Mouse (Mus musculus): ENCODE data around the gene Hspa1b.
"Not testable (repeated sequence)": the region's sequence is repeated elsewhere in the genome, so short reads cannot be mapped to it uniquely, and the experiment has no call there.

The Hspa1b gene

DNA sequence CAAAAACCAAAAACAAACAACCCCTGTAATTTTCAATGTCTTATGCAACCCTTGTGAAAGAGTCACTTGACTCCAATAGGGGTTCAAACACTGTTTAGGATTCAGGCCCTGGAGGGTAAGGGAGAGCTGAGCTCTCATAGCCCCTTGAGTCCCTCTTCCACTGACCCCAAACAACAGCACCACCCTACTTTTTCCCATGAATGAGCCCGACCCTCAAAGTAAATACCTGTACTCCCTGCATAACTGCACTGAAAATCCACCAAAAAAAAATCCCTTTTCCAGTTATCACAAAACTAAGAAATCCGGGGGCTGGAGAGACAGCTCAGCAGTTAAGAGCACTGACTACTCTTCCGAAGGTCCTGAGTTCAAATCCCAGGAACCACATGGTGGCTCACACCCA lies 3.2 kb downstream of the Hspa1b start:
- DNase-seq (ENCODE audit: extremely low read depth, low read depth): no peak

DNA sequence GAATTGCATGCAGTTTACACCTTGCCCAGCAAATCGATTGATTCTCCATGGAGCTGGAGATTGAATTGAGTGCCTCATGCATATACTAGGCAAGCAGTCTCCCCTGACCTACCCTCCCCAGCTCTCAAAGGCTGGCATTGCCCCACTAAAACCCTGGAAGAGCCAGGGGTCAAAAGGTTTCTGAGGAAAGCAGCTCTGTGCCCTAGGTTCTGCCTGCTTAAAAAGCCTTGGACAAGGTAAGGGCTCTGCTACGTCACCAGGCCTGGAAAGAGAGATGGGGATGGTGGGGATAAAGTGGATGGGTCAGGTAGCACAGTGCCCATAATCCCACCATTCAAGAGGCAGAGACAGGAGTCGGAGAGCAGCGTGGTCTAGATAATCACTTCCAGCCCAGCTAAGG lies 4.2 kb downstream of the Hspa1b start:
- DNase-seq (ENCODE audit: extremely low read depth, low read depth): no peak

DNA sequence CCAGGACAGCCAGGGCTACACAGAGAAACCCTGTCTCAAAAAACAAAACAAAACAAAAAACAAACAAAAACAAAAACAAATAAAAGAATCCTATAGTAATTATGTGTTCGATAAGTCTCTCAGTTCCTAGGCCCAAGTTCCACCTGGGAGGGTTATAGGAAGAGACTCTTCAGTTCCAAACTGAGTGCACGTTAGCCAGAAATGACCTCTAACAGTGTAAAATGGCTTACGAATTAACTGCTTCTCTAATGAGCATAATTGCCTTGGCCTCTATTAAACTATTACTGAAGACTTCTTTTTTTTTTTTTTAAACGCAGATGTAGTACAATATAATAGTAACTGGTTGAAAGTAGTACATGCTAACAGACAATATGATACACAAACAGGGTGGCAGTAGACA lies 5.1 kb downstream of the Hspa1b start:
- no peak for DNase-seq (ENCODE audit: extremely low read depth, low read depth)

DNA sequence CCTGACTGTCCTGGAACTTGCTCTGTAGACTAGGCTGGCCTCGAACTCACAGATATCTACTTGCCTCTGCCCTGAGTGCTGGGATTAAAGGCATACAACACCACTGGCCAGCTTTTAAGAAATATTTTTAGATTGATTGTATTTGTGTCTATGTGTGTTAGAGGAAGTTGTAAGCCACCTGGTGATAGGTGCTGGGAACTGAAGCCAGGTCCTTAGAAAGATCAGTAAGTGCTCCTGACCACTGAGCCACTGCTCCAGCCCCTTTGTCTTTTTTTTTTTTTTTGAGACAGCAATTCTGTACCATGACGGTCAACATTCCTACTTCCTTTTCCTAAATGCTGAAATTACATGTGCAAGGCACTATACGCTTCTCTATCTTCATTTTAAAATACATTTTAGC lies 5.8 kb downstream of the Hspa1b start:
- DNase-seq (ENCODE audit: extremely low read depth, low read depth): no peak

DNA sequence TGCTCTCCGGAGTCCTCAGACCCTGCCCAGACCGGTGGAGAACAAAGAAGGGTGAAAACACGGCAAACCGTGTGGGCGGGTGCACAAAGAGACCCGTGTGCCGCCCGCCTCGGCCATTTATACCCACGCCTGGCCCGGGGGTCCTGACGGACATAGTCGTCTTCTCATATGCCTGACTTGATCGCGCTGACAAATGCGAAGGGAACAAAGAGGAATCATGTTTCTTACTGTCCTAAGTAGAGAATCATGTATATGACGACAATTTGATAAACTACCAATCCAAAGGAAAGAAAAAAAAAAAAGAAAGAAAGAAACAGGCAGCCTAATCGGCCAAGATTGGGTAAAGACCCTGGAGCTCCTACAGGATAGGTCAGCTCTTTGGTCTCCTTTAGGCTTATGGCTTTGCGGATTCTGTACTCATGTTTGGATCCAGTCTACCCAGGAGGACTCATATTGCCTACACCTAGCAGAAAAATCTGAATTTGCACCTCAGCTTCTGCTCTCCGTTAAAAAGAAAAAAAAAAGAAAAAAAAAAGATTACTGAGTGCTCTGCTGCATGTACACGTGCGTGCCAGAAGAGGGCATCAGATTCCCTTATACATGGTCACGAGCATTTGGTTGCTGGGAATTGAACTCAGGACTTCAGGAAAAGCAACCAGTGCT lies 6.5 kb downstream of the Hspa1b start:
- no peak for DNase-seq (ENCODE audit: extremely low read depth, low read depth)

DNA sequence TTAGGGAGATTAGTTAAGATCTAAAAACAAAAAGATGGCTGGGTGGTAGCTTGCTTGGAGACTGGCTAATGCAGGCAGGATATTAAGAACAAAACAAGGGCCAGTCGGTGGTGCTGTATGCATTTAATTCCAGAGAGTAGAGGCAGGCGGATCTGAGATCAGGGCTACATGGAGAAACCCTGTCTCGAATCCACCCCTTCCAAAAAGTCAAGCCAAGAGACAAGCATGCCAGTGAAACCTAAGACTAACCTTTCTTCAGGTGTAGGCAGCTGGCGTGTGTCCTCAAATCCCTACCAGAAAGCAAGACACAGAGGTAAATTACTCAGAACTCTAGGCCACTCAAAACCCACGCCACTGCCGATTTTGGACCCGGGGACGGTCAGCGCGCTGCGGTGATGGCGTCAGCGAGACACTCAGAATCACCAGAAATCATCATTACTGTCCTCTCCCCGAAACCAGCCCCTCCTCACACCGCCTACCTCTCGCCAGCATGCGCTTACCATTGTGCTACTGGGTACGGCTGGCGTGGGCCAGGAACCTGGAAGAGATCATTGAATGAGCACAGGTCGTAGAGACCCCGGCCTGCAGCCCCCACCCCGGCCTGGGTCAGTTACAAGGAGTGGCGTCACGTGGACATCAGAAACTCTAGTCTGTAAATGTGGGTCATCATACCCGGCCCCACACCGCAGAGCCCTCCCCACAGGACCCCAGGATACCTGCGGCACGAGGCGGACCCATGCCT lies 7.2 kb downstream of the Hspa1b start:
- DNase-seq (ENCODE audit: extremely low read depth, low read depth): no peak

DNA sequence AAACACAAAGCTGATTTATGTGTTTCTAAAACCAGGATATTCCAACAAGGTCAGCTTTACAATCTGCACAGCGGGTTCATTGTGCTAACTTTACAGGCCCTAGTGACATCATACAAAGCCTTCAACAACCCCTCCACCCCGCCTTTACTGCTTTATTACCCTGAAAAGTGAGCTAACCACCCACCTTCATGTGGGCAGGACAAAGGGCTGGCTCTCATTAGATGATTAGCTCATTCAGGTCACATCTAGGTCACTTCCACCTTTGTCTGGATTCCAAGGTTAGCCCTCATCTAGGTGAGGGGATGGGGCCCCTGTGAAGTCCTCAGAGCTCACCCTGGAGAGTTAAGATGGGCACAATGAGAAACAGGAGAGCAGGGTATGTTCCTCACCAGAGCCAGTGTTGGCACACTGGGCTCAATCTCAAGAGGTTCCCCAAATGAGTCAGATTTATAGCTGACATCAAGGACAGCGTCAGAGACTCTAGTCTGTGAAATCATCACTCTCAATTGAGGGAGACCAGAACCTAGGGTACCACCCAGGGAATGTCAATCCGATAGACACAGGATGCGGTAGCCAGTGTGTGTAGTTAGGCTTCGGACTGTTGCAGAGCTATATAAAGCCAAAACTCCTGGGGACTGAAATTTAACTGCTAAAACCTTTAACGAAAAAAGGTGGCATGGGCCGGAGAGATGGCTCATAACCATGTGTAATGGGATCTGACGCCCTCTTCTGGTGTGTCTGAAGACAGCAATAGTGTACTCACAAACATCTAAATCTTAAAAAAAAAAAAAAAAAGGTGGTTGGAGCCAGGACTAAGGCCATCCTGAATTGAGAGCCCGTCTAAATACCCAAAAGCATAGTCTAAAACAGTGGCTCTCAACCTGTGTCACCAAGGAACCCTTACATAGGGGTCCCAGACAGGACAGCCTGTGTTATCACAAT lies 8.3 kb downstream of the Hspa1b start:
- DNase-seq (ENCODE audit: extremely low read depth, low read depth): no peak

DNA sequence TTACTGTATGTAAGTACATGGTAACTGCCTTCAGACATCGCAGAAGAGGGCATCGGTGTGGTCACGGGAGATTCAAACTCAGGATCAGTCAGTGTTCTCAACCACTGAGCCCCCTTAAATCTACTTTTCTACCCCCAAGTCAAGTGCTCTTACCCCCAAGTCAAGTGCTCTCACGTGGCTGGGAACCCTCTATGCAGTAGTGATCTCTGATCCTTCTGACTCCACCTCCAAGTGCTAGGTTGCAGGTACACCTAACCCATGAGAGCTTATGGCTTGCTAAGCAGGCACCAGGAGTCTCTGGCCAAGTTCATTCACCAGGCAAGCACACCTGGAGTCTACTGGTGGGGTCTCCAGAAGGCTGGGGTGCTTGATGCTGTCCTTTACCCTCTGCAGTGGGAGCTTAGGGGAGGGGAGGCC lies 9.5 kb downstream of the Hspa1b start:
- no peak for DNase-seq (ENCODE audit: extremely low read depth, low read depth)

DNA sequence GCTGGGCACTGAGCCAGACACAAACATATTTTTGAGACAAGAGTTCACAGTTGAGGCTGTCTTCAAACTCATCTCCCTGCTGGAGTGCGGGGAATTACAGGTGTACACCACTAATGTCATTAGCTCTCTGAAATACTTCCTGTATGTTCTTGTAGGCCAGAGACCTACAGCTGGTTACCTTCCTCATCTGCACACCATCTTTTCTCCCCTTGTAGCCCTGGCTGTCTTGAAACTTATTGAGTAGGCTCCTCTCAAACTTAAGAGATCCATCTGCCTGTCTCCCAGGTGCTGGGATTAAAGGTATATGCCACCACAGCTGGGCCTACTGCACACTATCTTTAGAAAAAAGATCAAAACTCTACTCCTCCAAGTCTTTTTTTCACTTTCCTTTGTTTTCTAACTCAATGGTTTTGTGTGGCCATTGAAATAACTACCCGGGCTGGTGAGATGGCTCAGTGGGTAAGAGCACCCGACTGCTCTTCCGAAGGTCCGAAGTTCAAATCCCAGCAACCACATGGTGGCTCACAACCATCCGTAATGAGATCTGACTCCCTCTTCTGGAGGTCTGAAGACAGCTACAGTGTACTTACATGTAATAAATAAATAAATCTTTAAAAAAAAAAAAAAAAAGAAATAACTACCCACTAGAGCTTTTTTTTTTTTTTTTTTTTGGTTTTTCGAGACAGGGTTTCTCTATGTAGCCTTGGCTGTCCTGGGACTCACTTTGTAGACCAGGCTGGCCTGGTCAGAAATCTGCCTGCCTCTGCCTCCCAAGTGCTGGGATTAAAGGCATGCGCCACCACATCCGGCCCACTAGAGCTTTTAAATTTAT lies 10.1 kb downstream of the Hspa1b start:
- not testable (repeated sequence) for DNase-seq (ENCODE audit: extremely low read depth, low read depth)

DNA sequence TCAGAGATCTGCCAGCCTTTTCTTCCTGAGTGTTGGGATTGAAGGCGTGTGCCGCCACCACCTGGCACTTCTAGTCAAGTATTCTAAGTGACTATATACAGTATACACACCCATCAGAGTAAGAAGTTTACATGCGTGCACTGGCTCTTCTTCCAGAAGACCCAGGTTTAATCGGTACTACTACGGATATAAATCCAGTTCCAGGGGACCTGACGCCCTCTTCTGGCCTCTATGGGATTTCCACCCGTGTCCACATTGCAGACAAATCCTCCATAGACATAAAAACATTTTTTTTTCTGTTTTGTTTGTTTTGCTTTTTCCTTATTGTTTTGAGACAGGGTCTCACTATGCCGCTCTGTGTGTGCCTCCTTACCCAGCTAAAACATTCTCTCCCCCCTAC lies 11.4 kb downstream of the Hspa1b start:
- DNase-seq (ENCODE audit: extremely low read depth, low read depth): no peak

DNA sequence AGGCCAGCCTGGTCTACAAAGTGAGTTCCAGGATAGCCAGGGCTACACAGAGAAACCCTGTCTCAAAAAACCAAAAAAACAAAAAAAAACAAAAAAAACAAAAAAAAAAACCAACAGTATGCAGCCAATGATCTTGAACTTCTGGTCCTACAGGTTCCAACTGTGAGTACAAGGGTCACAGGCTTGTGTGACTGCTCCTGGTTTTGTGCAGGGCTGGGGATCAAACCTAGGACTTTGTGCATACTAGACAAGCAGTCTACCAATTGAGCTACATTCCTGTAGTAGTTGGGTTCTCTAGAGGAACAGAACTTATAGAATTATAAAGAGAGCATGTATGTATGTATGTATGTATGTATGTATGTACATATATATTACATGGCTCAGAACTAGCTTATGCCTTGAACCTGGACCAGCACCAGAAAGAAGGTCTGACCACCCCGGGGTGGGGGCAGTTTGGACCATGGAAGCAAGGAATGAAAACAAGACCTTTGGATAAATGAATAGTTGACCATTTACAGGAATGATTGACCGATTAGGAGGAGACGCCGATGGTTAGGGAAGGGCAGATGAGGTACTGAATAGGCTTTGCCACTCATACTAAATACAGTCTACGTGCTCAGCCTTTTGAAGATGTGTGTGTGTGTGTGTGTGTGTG lies 12.4 kb downstream of the Hspa1b start:
- DNase-seq (ENCODE audit: extremely low read depth, low read depth): no peak

DNA sequence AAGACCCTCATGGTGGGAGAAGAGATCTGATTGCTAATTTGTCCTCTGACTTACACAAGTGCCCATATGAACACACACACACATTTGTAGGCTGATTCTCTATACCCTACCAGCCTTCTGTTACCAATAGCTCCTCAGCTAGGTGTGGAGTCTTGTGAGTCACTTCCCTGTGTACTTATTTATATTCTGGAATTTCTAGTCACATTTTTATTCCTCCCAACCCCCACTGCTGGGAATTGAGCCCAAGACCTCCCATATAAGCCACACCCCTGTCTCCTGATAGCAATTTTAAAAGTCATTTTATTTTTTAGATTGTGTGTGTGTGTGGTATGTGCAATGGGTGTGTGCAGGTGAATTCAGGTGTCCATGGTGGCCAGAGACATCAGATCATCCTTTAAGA lies 14.7 kb downstream of the Hspa1b start:
- DNase-seq (ENCODE audit: extremely low read depth, low read depth): no peak

DNA sequence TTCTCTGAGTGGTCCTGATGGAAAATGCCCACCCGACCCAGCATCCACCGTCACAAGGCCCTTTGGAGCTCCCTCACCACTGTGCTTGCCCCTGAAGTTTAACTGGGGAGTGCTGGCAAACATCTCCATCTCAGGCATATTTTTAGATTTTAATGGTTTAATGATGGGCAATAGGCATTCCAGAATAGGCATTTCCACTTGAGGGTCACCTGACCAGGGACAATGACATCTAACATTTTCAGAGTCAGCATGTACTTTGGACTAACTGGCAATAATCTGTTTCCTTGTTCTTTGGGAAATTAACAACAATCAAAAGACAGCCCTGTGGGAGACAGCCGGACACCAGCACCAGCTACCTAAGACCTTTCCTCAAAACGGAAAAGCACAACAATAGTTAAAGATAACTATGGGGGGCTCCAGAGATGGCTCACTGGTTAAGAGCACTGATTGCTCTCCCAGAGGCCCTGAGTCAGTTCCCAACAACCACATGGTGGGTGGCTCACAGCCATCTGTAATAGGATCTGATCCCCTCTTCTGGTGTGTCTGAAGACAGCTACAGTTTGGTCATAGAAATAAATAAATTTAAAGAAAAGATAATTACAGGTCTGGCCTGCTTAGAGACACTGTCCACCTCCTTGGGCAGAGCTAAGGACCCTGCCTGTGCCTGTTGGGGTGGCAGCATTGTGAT lies 15.8 kb downstream of the Hspa1b start:
- DNase-seq (ENCODE audit: extremely low read depth, low read depth): no peak

DNA sequence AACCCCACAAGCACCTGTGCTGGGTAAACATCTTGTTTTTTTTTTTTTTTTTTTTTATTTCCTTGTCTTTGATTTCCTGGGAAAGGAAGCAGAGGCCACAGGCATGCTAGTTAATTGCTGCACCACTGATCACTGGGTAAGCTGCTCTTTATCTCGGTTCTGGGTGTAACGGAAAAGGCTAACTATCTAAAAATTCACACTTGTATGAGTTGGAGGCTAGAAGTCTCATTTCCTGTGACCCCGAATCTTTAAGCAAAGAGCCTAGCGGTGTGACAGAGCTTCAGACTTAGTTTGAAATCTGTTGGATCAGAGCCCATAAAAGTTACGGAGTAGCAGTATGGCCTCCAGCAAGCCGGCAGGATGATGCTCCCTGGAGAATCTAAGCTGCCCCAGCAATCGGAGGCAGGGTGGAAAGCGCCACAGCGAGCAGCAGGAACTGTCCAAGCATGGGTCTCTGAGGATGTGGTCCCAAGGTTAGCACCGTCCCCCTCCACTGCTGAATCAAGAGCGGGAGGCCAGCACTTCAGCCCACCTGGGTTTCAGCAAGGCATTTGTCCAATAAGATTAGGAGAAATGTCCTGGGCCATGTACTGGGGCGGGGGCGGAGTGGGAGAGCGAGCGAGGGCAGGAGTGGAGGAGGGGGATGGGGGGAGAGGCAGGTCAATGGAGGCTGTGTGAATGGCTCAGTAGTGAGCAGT lies 17.5 kb downstream of the Hspa1b start:
- peak; percentile 66 for DNase-seq (ENCODE audit: extremely low read depth, low read depth)

DNA sequence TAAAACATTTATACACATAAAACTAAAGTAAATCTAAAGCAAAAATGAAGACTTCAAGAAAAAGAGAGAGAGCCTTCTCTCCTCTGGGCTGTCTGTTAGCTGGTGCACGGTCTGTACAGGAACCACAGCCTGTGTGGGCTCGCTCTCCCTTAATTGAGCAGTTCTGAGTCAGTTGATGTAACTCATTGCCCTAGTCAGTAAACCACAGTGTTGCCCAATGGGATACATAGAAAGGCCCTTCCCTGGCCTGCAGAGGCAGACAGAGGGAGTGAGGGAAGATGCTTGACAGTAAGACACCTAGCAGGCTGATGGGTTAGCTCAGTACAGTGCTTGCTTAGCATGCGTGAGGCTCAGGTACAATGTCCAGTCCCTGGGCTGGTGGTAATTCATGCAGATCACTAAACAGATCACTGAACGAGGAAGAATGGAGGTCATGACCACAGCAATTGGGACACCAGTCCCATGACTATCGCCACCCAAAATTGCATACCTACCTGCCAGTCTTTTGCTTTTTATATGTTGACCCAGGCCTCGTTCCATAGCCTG lies 21.0 kb downstream of the Hspa1b start:
- no peak for DNase-seq (ENCODE audit: extremely low read depth, low read depth)

DNA sequence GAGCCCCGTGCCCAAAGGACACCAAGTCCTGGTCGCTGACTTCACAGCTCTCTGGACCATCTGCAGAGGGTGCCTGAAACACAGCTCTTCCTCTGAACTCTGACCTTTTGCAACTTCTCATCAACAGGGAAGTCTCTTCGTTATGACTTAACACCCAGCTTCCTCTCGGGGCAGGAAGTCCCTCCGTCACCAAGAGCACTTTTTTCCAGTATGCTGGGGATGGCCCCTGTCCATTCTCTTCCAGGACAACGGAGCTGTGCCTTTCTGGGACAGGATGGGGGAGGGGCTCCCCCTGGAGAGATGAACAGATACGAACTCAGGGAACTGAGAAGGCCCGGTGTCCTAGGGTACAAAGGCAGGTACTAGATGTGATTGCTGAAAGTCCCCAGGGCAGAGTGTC lies 24.2 kb downstream of the Hspa1b start:
- no peak for DNase-seq (ENCODE audit: extremely low read depth, low read depth)

DNA sequence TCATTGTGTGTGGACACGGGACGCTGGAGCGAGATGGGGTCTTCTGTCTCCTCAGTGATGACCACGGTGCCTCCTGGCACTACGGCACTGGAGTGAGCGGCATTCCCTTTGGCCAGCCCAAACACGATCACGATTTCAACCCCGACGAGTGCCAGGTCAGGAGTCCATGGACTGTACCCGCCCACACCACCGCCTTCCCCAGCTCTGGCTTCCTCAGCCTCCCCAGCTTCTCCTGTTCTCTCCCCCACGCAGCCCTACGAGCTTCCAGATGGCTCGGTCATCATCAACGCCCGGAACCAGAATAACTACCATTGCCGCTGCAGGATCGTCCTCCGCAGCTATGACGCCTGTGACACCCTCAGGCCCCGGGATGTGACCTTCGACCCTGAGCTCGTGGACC lies 25.0 kb downstream of the Hspa1b start:
- no peak for DNase-seq (ENCODE audit: extremely low read depth, low read depth)

DNA sequence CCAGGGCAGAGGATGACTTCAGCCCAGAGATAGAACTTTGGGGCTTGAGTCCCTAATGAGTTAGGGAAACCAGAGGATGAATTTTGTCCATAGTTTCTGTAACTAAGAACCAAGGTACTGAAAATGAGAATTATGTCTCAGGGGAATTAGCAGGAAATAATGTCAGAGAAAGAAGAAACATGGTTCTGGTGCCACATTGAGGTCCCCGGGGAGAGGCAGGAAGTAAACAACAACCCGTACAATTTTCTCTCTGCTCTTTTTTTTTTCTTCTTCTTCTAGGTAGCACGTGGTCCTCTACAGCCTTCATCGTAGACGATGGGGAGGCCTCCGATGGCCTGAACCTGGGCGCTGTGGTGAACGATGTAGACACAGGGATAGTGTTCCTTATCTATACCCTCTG lies 26.8 kb downstream of the Hspa1b start:
- DNase-seq (ENCODE audit: extremely low read depth, low read depth): no peak

DNA sequence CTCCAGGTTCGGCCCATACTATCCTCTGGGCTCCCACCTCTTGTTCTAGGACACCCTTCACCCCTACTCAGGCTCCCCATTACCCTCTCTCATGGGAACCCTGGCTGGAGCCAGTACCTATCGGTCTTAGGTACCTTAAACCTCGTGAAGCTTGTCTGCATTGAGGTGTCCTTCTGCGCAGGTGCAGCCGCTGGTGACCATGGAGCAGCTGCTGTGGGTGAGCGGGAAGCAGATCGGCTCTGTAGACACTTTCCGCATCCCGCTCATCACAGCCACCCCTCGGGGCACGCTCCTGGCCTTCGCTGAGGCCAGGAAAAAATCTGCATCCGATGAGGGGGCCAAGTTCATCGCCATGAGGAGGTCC lies 27.3 kb downstream of the Hspa1b start:
- DNase-seq (ENCODE audit: extremely low read depth, low read depth): no peak
